Mouse (Mus musculus) limb, embryonic 12.5 days (tissue): ENCODE data around the gene Tspear. TPM values are rescaled to one million over a fixed set of nuclear protein-coding genes. Genes with fewer than 3 reads are reported as not detected.
"Not testable (repeated sequence)": the region's sequence is repeated elsewhere in the genome, so short reads cannot be mapped to it uniquely, and the experiment has no call there.

ENCODE experiments used
- ATAC-seq: fragments of 200-750 bp; cut with Nextera tagmentation; 2 replicates; pipeline ENCODE4 v1.8.0; 2017; ENCODE audit warnings: low read depth, moderate TSS enrichment; ENCODE audit not compliant: insufficient number of reproducible peaks, insufficient read depth, low FRiP score, low TSS enrichment
- H3K27ac ChIP-seq: fragments of 300-500 bp; sonication (generic); 2 replicates; pipeline ENCODE4 v1.5.1; 2016; ENCODE audit warnings: mild to moderate bottlenecking, moderate library complexity
- H3K27me3 ChIP-seq: fragments of 300-500 bp; sonication (generic); 2 replicates; pipeline ENCODE4 v1.6.1; 2016; ENCODE audit warnings: mild to moderate bottlenecking, moderate library complexity
- H3K36me3 ChIP-seq: fragments of 300-500 bp; sonication (generic); 2 replicates; pipeline ENCODE4 v1.6.1; 2016; ENCODE audit warnings: mild to moderate bottlenecking, moderate library complexity
- H3K4me1 ChIP-seq: fragments of 300-500 bp; sonication (generic); replicated peaks from 2 replicates; pipeline ENCODE4 v1.6.1; 2016
- H3K4me2 ChIP-seq: fragments of 300-500 bp; sonication (generic); 2 replicates; pipeline ENCODE4 v1.6.1; 2016; ENCODE audit warnings: mild to moderate bottlenecking, moderate library complexity
- H3K4me3 ChIP-seq: fragments of 300-500 bp; sonication (generic); replicated peaks from 2 replicates; pipeline ENCODE4 v1.5.1; 2016; ENCODE audit warnings: mild to moderate bottlenecking
- H3K9ac ChIP-seq: fragments of 300-500 bp; sonication (generic); replicated peaks from 2 replicates; pipeline ENCODE4 v1.6.1; 2016; ENCODE audit warnings: mild to moderate bottlenecking, moderate library complexity
- H3K9me3 ChIP-seq: fragments of 300-500 bp; sonication (generic); 2 replicates; pipeline ENCODE4 v1.6.1; 2016; ENCODE audit warnings: mild to moderate bottlenecking, moderate library complexity
- WGBS: fragments of 180-500 bp; shearing (Covaris S2); methylation state at CpG from one replicate; pipeline ENCODE4 v1.1.7; 2016; 5-methylcytosine and 5-hydroxymethylcytosine counted together
- polyA plus RNA-seq: library from polyadenylated mRNA; unstranded; fragments of >200 nt; fragmentation: Nextera tagmentation; extraction: Ambion mirVana; gene quantifications from 2 replicates; pipeline ENCODE4 v1.2.1, GENCODE M21; 2016

The Tspear gene
- polyA plus RNA-seq, 1 experiment from 2014 or later, result 0.50 TPM

DNA sequence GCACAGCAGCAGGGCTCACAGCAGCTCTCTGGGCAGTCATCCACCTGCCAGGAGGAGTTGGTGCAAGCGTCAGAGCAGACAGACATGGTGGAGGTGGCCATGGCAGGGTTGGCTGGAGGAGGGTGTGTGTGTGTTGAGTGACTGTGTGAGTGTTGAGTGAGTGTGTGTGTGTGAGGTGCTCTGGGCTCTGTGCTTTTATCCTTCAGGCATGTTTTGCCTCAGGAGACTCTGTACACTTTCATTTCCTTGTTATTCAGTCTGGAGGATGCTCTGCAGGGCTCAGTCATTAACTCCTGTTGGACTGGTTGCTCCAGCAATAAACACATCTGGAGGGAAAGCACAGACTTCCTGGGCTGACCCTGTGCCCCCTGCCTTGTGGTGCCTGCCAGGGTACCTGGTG lies 64.9 kb downstream of the Tspear start, which contains the start of gene Gm9736:
Gm9736 (minus strand) TSS at position 101 of the 400 bp plus-strand sequence.
- H3K9me3 ChIP-seq, H3K9ac ChIP-seq, H3K27ac ChIP-seq, H3K4me2 ChIP-seq, H3K36me3 ChIP-seq, ATAC-seq, H3K4me3 ChIP-seq, H3K27me3 ChIP-seq: not testable (repeated sequence)
- 38% methylated on average over 1 of the region's 1 CpGs for whole genome bisulfite sequencing
- H3K4me1 ChIP-seq, result peaks cover 15% of the 10 kb centered on the region

DNA sequence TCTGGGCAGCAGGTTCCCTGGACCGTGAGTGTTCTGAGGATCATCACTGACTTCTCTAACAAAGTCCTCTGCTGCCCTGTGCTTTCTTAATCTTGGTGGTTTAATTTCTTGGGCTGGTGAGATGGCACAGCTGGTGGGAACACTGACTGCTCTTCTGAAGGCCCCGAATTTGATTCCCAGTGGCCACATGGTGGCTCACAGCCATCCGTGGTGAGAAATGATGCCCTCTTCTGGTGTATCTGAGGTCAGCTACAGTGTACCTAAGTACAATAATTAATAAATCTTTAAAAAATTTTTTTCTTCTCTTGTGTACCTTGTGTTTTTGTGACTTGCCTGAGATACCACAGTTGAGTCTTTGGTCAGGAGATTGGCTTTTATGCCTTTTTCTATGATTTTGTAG lies 65.9 kb downstream of the Tspear start:
- not testable (repeated sequence) for H3K36me3 ChIP-seq, H3K27ac ChIP-seq, H3K4me2 ChIP-seq, H3K4me3 ChIP-seq, ATAC-seq, H3K27me3 ChIP-seq, H3K9ac ChIP-seq, H3K9me3 ChIP-seq
- H3K4me1 ChIP-seq, result peaks cover 15% of the 10 kb centered on the region
- 68% methylated on average over 3 of the region's 3 CpGs for WGBS

DNA sequence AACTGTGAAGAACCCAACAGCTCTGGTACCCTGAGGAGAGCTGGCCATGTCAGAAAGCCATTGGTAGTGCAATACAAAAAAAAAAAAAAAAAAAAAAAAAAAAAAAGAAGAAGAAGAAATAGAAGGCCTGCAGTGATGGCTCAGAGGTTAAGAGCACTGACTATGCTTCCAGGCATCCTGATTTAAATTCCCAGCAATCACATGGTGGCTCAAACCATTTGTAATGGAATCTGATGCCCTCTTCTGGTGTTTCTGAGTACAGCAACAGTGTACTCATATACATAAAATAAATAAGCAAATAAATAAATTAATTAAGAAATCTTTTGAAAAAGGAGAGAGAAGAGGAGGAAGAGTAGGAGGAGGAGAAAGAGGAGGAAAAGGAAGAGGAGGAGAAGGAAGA lies 67.1 kb downstream of the Tspear start:
- Histone ChIP-seq H3K9me3 (0 out of 2 replicates have a peak, but pooled peaks cover 4% of the 10 kb centered on the region), H3K27ac (no peak overlapping the region), H3K9ac (no peak overlapping the region), H3K27me3 (no peaks in the 10 kb centered on the region), H3K4me3 (no peak overlapping the region), H3K4me1 (peaks cover 15% of the 10 kb centered on the region), H3K4me2 (no peak overlapping the region), H3K36me3 (no peaks in the 10 kb centered on the region)
- ATAC-seq, result no peak

DNA sequence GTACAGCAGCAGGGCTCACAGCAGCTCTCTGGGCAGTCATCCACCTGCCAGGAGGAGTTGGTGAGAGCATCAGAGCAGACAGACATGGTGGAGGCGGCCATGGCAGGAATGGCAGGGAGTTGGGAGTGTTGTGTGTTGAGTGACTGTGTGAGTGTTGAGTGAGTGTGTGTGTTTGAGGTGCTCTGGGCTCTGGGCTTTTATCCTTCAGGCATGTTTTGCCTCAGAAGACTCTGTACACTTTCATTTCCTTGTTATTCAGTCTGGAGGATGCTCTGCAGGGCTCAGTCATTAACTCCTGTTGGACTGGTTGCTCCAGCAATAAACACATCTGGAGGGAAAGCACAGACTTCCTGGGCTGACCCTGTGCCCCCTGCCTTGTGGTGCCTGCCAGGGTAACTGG lies 73.2 kb downstream of the Tspear start, which contains the start of gene Gm3233:
Gm3233 (minus strand) TSS at position 101 of the 400 bp plus-strand sequence.
- WGBS, result 40% methylated on average over 1 of the region's 1 CpGs
- H3K4me3 ChIP-seq, H3K9ac ChIP-seq: not testable (repeated sequence)

DNA sequence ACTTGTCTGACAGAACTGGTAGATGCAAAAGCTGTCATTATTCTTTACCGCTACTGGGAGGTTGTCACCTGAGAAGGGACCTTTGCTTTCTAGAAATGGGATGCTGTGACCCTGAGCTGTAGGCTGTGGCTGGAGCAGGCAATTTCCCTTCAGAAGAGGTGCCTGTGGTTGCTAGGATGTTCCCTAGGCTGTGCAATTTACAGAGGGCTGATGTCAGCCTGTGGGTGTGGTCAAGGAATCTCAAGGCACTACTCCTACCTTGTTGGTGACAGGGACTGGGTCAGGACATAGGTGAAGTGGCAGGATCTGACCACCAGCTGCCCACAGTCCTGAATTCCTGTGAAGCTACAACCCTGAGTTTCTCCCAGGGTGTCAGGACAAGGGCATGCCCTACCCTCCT lies 83.4 kb downstream of the Tspear start:
- Histone ChIP-seq H3K4me1 (no peaks in the 10 kb centered on the region), H3K4me3 (no peak overlapping the region), H3K9ac (no peak overlapping the region), H3K9me3 (no peaks in the 10 kb centered on the region), H3K36me3 (no peaks in the 10 kb centered on the region), H3K27ac (no peak overlapping the region), H3K27me3 (no peaks in the 10 kb centered on the region), H3K4me2 (no peak overlapping the region)
- 71% methylated on average over 1 of the region's 1 CpGs for WGBS
- no peak for ATAC-seq

More for the DNA sequence above, 73.2 kb downstream of the Tspear start, which contains the start of gene Gm3233:
- not testable (repeated sequence) for H3K27ac ChIP-seq, ATAC-seq, H3K4me2 ChIP-seq, H3K4me1 ChIP-seq, H3K36me3 ChIP-seq, H3K9me3 ChIP-seq, H3K27me3 ChIP-seq

DNA sequence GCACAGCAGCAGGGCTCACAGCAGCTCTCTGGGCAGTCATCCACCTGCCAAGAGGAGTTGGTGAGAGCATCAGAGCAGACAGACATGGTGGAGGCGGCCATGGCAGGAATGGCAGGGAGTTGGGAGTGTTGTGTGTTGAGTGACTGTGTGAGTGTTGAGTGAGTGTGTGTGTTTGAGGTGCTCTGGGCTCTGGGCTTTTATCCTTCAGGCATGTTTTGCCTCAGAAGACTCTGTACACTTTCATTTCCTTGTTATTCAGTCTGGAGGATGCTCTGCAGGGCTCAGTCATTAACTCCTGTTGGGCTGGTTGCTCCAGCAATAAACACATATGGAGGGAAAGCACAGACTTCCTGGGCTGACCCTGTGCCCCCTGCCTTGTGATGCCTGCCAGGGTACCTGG lies 84.9 kb downstream of the Tspear start, which contains the start of gene Gm3238:
Gm3238 (minus strand) TSS at position 101 of the 400 bp plus-strand sequence.
- H3K9ac ChIP-seq, H3K4me1 ChIP-seq, H3K36me3 ChIP-seq, H3K27me3 ChIP-seq, H3K9me3 ChIP-seq, H3K4me3 ChIP-seq, H3K4me2 ChIP-seq, ATAC-seq, H3K27ac ChIP-seq: not testable (repeated sequence)
- 64% methylated on average over 1 of the region's 1 CpGs for WGBS

DNA sequence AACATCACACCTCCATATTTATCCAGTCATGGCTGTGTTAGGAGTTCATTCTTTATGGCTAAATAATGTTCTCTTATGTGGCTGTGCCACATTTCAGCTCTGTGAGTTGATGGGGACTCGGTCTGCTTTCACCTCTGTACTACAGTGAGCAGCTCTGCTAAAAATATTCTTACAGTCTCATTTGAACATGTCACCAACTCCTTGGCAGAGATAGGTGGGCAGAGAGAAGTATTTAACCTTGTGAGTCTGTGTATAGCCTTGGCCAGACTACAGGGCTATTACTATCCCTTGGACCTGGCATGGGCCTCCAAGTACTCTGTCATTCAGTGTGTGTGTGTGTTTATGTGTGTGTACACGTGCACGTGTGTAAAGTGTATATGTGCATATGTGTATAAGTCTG lies 85.8 kb downstream of the Tspear start:
- H3K4me1 ChIP-seq, H3K36me3 ChIP-seq, H3K4me3 ChIP-seq, ATAC-seq, H3K27ac ChIP-seq, H3K4me2 ChIP-seq, H3K9ac ChIP-seq, H3K9me3 ChIP-seq, H3K27me3 ChIP-seq: not testable (repeated sequence)
- 95% methylated on average over 3 of the region's 3 CpGs for WGBS

DNA sequence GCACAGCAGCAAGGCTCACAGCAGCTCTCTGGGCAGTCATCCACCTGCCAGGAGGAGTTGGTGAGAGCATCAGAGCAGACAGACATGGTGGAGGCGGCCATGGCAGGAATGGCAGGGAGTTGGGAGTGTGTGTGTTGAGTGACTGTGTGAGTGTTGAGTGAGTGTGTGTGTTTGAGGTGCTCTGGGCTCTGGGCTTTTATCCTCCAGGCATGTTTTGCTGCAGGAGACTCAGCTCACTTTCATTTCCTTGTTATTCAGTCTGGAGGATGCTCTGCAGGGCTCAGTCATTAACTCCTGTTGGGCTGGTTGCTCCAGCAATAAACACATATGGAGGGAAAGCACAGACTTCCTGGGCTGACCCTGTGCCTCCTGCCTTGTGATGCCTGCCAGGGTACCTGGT lies 90.5 kb downstream of the Tspear start, which contains the start of gene Gm7138:
Gm7138 (minus strand) TSS at position 101 of the 400 bp plus-strand sequence.
- not testable (repeated sequence) for H3K36me3 ChIP-seq, H3K9ac ChIP-seq, H3K27ac ChIP-seq, ATAC-seq, H3K9me3 ChIP-seq, H3K4me2 ChIP-seq, H3K4me1 ChIP-seq, H3K27me3 ChIP-seq, H3K4me3 ChIP-seq
- WGBS, result 64% methylated on average over 1 of the region's 1 CpGs

DNA sequence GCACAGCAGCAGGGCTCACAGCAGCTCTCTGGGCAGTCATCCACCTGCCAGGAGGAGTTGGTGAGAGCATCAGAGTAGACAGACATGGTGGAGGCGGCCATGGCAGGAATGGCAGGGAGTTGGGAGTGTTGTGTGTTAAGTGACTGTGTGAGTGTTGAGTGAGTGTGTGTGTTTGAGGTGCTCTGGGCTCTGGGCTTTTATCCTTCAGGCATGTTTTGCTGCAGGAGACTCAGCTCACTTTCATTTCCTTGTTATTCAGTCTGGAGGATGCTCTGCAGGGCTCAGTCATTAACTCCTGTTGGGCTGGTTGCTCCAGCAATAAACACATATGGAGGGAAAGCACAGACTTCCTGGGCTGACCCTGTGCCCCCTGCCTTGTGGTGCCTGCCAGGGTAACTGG lies 96.1 kb downstream of the Tspear start, which contains the start of gene Gm3250:
Gm3250 (minus strand) TSS at position 101 of the 400 bp plus-strand sequence.
- H3K4me2 ChIP-seq, H3K9me3 ChIP-seq, H3K36me3 ChIP-seq, H3K4me1 ChIP-seq, ATAC-seq, H3K9ac ChIP-seq, H3K27me3 ChIP-seq, H3K4me3 ChIP-seq, H3K27ac ChIP-seq: not testable (repeated sequence)
- 40% methylated on average over 1 of the region's 1 CpGs for WGBS

DNA sequence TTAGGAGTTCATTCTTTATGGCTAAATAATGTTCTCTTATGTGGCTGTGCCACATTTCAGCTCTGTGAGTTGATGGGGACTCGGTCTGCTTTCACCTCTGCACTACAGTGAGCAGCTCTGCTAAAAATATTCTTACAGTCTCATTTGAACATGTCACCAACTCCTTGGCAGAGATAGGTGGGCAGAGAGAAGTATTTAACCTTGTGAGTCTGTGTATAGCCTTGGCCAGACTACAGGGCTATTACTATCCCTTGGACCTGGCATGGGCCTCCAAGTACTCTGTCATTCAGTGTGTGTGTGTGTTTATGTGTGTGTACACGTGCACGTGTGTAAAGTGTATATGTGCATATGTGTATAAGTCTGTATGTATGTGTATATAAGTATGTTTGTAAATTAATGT lies 97.0 kb downstream of the Tspear start:
- not testable (repeated sequence) for ATAC-seq, H3K4me3 ChIP-seq
- 84% methylated on average over 3 of the region's 3 CpGs for WGBS

DNA sequence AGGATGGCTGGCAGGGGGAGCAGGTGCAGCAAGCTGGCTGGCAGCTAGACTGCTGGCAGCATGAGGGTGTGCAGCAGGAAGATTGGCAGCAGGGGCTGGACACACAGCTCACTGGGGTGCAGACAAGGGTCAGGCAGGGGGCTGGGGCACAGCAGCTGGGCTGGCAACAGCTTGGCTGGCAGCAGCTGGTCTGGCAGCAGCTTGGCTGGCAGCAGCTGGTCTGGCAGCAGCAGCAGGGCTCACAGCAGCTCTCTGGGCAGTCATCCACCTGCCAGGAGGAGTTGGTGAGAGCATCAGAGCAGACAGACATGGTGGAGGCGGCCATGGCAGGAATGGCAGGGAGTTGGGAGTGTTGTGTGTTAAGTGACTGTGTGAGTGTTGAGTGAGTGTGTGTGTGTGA lies 101.5 kb downstream of the Tspear start, which contains the start of gene Gm7137:
Gm7137 (minus strand) TSS at position 325 of the 400 bp plus-strand sequence.
- not testable (repeated sequence) for H3K4me2 ChIP-seq, H3K27ac ChIP-seq, ATAC-seq, H3K4me1 ChIP-seq, H3K9me3 ChIP-seq, H3K27me3 ChIP-seq, H3K9ac ChIP-seq, H3K4me3 ChIP-seq, H3K36me3 ChIP-seq
- WGBS, result 42% methylated on average over 1 of the region's 1 CpGs

More for the DNA sequence above, 97.0 kb downstream of the Tspear start:
- not testable (repeated sequence) for H3K27me3 ChIP-seq, H3K27ac ChIP-seq, H3K36me3 ChIP-seq, H3K9ac ChIP-seq, H3K4me1 ChIP-seq, H3K4me2 ChIP-seq, H3K9me3 ChIP-seq

DNA sequence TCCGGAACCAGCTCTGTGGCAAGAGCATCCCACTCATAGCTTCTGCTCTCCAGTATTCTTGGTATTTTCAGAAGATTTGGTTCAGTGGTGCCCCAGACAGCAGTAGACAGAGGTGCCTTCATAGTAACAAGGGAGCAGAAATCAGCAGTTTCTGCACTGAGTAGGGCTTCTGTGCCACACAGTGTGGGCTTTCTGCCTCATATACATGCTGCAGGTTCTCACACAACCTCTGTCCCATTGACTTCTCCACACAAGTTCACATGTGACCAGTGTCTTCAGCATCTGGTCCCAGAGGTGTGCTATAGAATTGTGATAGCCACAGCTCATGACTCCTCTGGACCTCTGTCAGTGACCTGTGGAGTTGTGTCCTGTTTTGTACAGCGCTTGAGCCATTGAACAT lies 102.3 kb downstream of the Tspear start:
- Histone ChIP-seq H3K4me2 (no peak overlapping the region), H3K4me3 (no peak overlapping the region), H3K9me3 (no peaks in the 10 kb centered on the region), H3K9ac (no peak overlapping the region), H3K27ac (no peak overlapping the region), H3K27me3 (no peaks in the 10 kb centered on the region), H3K4me1 (no peaks in the 10 kb centered on the region), H3K36me3 (no peaks in the 10 kb centered on the region)
- WGBS, result 72% methylated on average over 2 of the region's 2 CpGs
- ATAC-seq, result no peak
